Mouse (Mus musculus) embryo, embryonic 10 days (tissue): ENCODE results near the gene Tmprss12.
"Not testable (repeated sequence)": the region's sequence is repeated elsewhere in the genome, so short reads cannot be mapped to it uniquely, and the experiment has no call there.

Experiments used
- DNase-seq: peaks from one replicate; pipeline ENCODE4 v3.0.0-alpha.2; 2015; ENCODE audit warnings: low spot score

The Tmprss12 gene

GRCm38 (mm10) chr15:100325235-100325634 is 44.6 kb downstream of the Tmprss12 start:
- DNase-seq, result no peak

- not testable (repeated sequence) for DNase-seq
These were observed 47.5 kb downstream of the Tmprss12 start for GRCm38 (mm10) chr15:100328089-100328488.

GRCm38 (mm10) chr15:100329336-100329735 is 48.7 kb downstream of the Tmprss12 start:
- not testable (repeated sequence) for DNase-seq

- no peak for DNase-seq
These were observed 50.1 kb downstream of the Tmprss12 start for GRCm38 (mm10) chr15:100330739-100331138.

- DNase-seq, result not testable (repeated sequence)
These were observed 51.7 kb downstream of the Tmprss12 start for GRCm38 (mm10) chr15:100332077-100332961.

- DNase-seq, result no peak
These were observed 54.0 kb downstream of the Tmprss12 start, which contains the start of gene Mettl7a3 for GRCm38 (mm10) chr15:100334629-100335028. TSS of gene Mettl7a3 (plus strand) at chr15:100334929.

- DNase-seq, result not testable (repeated sequence)
These were observed 56.7 kb downstream of the Tmprss12 start for GRCm38 (mm10) chr15:100337328-100337727.

GRCm38 (mm10) chr15:100337847-100338246 is 57.2 kb downstream of the Tmprss12 start:
- peak; percentile 76 for DNase-seq

GRCm38 (mm10) chr15:100341314-100341980 is 60.8 kb downstream of the Tmprss12 start:
- DNase-seq, result not testable (repeated sequence)
